Mouse (Mus musculus) bone marrow, adult 2 months (tissue): ENCODE measurements around the gene 3110082J24Rik.

Source experiments
- CTCF ChIP-seq: fragments of 200-500 bp; IDR thresholded peaks from 2 replicates; pipeline ENCODE4 v1.5.1; 2011; ENCODE audit warnings: low read length, control low read depth; ENCODE audit not compliant: control insufficient read depth, insufficient read depth
- POLR2A ChIP-seq: fragments of 200-500 bp; IDR thresholded peaks from 2 replicates; pipeline ENCODE4 v1.6.1; 2011; ENCODE audit warnings: low read depth, mild to moderate bottlenecking, control low read depth, low read length, borderline replicate concordance; ENCODE audit not compliant: control insufficient read depth

GRCm38 (mm10) chr5:30137271-30137670 is 31.4 kb upstream of the 3110082J24Rik start:
- TF ChIP-seq CTCF (no peak), POLR2A (no peak)
